Mouse (Mus musculus) neural tube, embryonic 12.5 days (tissue): ENCODE results near the gene Kcnn4. TPM values are rescaled to one million over a fixed set of nuclear protein-coding genes. Genes with fewer than 3 reads are reported as not detected.

Experiments used
- ATAC-seq: fragments of 200-750 bp; cut with Nextera tagmentation; 2 replicates; pipeline ENCODE4 v1.8.0; 2017; ENCODE audit warnings: low read depth, mild to moderate bottlenecking, moderate TSS enrichment, moderate library complexity; ENCODE audit not compliant: low FRiP score
- H3K27ac ChIP-seq: fragments of 300-500 bp; sonication (generic); 2 replicates; pipeline ENCODE4 v1.5.1; 2016
- H3K27me3 ChIP-seq: fragments of 300-500 bp; sonication (generic); replicated peaks from 2 replicates; pipeline ENCODE4 v1.6.1; 2016; ENCODE audit warnings: mild to moderate bottlenecking
- H3K36me3 ChIP-seq: fragments of 300-500 bp; sonication (generic); 2 replicates; pipeline ENCODE4 v1.6.1; 2016; ENCODE audit warnings: mild to moderate bottlenecking
- H3K4me1 ChIP-seq: fragments of 300-500 bp; sonication (generic); 2 replicates; pipeline ENCODE4 v1.6.1; 2016
- H3K4me2 ChIP-seq: fragments of 300-500 bp; sonication (generic); replicated peaks from 2 replicates; pipeline ENCODE4 v1.6.1; 2016; ENCODE audit warnings: mild to moderate bottlenecking
- H3K4me3 ChIP-seq: fragments of 300-500 bp; sonication (generic); 2 replicates; pipeline ENCODE4 v1.5.1; 2016
- H3K9ac ChIP-seq: fragments of 300-500 bp; sonication (generic); 2 replicates; pipeline ENCODE4 v1.6.1; 2016; ENCODE audit warnings: mild to moderate bottlenecking
- H3K9me3 ChIP-seq: fragments of 300-500 bp; sonication (generic); 2 replicates; pipeline ENCODE4 v1.6.1; 2016; ENCODE audit warnings: mild to moderate bottlenecking
- WGBS: fragments of 180-500 bp; shearing (Covaris S2); methylation state at CpG from one replicate; pipeline ENCODE4 v1.1.7; 2016; 5-methylcytosine and 5-hydroxymethylcytosine counted together
- polyA plus RNA-seq: library from polyadenylated mRNA; unstranded; fragments of >200 nt; fragmentation: Nextera tagmentation; extraction: Ambion mirVana; gene quantifications from 2 replicates; pipeline ENCODE4 v1.2.1, GENCODE M21; 2016

Kcnn4 gene
- polyA plus RNA-seq, 1 experiment from 2014 or later: 1.7 TPM

DNA sequence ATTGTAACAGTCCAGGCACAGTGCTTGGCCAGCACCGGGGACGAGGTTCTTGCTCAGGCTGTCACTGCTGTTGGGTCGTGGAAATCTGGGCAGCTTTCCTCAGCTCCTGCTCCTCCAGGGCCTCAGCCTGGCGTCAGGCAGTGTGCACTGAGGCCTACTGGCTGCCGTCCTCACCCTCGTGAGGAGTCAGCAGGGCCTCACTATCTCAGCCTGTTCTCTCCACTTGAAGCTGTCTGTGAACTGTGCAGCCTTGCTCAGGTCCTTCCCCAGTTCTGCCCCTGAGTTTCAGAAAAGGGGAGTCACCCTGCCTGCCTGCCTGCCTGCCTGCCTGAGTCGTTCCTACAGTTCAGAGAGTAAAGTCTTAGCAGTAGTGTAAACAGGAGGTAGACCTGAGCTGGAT is 45.2 kb downstream of the Kcnn4 start:
- Histone ChIP-seq H3K9ac (no peak overlapping the region), H3K27ac (no peak overlapping the region), H3K9me3 (no peaks in the 10 kb centered on the region), H3K36me3 (peaks cover 21% of the 10 kb centered on the region), H3K27me3 (no peaks in the 10 kb centered on the region), H3K4me1 (peaks cover 16% of the 10 kb centered on the region), H3K4me2 (no peak overlapping the region), H3K4me3 (no peak overlapping the region)
- ATAC-seq: no peak
- WGBS: 84% methylated on average over 7 of the region's 7 CpGs

DNA sequence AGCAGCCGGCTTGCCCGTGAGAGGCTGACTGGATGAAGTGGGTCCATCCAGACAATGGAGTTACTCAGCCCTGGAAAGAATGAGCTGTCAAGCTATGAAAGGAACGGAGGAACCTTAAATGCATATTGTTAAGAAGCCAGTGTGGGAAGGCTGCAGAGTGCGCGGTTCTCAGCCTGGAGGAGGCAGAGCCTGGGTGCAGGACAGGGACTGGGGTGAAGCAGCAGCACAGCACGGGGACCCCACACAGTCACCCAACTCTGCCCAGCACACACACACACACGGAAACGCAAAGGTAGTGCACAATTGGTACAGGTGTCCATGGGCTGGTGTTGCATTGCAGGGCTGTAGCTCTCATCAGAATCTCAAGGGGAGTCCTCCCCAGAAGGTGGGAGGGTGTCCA is 49.5 kb downstream of the Kcnn4 start:
- 36% methylated on average over 8 of the region's 8 CpGs for WGBS
- no peaks in the 10 kb centered on the region for H3K9me3 ChIP-seq
- no peak overlapping the region for H3K9ac ChIP-seq
- peaks cover 43% of the 10 kb centered on the region for H3K36me3 ChIP-seq
- no peak for ATAC-seq
- H3K27ac ChIP-seq: no peak overlapping the region
- no peak overlapping the region for H3K4me2 ChIP-seq
- no peak overlapping the region for H3K4me3 ChIP-seq
- no peaks in the 10 kb centered on the region for H3K27me3 ChIP-seq
- peaks cover 16% of the 10 kb centered on the region for H3K4me1 ChIP-seq

DNA sequence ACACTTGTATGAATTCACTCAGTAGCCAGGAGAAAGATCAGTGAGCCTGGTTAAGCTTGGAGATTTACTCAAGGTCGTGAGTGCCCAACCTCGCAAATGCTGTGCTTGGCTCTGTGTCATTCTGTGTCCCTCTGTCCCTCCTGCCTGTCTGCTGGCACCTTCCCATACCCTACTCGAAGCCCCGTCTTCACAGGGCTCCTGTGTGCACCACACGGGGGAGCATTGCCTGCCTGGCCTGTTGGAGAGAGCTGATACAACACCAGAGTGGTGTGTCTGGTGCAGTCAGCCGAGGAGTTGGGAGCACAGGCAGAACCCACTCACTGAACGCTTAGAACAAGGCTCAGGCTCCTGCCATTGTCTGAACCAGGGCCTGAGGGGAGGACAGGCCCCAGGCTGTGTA is 51.6 kb downstream of the Kcnn4 start:
- Histone ChIP-seq H3K4me3 (no peak overlapping the region), H3K4me1 (peaks cover 16% of the 10 kb centered on the region), H3K27me3 (no peaks in the 10 kb centered on the region), H3K9ac (no peak overlapping the region), H3K9me3 (no peaks in the 10 kb centered on the region), H3K36me3 (peaks cover 30% of the 10 kb centered on the region), H3K27ac (no peak overlapping the region), H3K4me2 (no peak overlapping the region)
- WGBS: 84% methylated on average over 7 of the region's 7 CpGs
- ATAC-seq: no peak

GRCm38 (mm10) chr7:24422251-24422650 is 52.2 kb downstream of the Kcnn4 start:
- Histone ChIP-seq H3K4me2 (no peak overlapping the region), H3K4me1 (peaks cover 16% of the 10 kb centered on the region), H3K27me3 (no peaks in the 10 kb centered on the region), H3K27ac (no peak overlapping the region), H3K4me3 (no peak overlapping the region), H3K36me3 (peaks cover 27% of the 10 kb centered on the region), H3K9me3 (no peaks in the 10 kb centered on the region), H3K9ac (no peak overlapping the region)
- 77% methylated on average over 8 of the region's 8 CpGs for WGBS
- ATAC-seq: no peak

DNA sequence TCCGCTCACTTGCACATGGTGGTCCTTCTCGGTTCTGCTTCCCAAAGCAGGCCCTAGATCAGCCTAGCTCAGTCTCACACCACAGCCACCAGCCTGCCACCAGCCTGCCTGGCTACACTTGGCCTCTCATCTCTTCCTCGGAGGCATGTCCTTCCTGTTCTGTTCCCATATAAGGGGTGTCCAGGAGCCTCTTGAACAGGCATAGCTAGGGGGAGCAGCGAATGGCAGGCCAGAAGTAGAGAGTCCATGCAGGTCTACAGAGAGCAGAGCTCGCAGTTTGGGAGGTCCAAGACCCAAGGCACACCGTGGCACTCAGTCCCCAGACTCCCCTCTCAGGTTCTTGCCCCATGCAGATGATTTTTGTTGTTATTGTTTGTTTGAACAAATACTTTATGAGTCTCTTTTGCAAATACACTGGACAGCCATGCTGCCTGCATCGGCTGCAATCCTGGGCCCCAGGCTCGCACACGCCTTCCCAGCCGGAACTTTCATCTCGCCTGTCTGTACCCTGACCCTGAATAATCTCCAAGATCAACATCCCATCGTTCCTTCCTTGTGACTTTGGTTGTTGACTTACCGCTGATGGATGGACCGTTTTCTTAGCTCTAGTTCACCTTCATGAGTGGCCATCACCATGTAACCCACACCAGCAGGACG is 53.2 kb downstream of the Kcnn4 start:
- no peak for ATAC-seq
- Histone ChIP-seq H3K9ac (no peak overlapping the region), H3K9me3 (no peaks in the 10 kb centered on the region), H3K27me3 (no peaks in the 10 kb centered on the region), H3K36me3 (peaks cover 27% of the 10 kb centered on the region), H3K4me2 (no peak overlapping the region), H3K27ac (no peak overlapping the region), H3K4me3 (no peak overlapping the region), H3K4me1 (peaks cover 12% of the 10 kb centered on the region)
- WGBS: 91% methylated on average over 15 of the region's 15 CpGs

GRCm38 (mm10) chr7:24423956-24424732 is 54.1 kb downstream of the Kcnn4 start:
- Histone ChIP-seq H3K27ac (no peak overlapping the region), H3K36me3 (peaks cover 27% of the 10 kb centered on the region), H3K9ac (no peak overlapping the region), H3K4me1 (peaks cover 9% of the 10 kb centered on the region), H3K4me2 (no peak overlapping the region), H3K4me3 (no peak overlapping the region), H3K9me3 (no peaks in the 10 kb centered on the region), H3K27me3 (no peaks in the 10 kb centered on the region)
- 83% methylated on average over 12 of the region's 12 CpGs for WGBS
- no peak for ATAC-seq

DNA sequence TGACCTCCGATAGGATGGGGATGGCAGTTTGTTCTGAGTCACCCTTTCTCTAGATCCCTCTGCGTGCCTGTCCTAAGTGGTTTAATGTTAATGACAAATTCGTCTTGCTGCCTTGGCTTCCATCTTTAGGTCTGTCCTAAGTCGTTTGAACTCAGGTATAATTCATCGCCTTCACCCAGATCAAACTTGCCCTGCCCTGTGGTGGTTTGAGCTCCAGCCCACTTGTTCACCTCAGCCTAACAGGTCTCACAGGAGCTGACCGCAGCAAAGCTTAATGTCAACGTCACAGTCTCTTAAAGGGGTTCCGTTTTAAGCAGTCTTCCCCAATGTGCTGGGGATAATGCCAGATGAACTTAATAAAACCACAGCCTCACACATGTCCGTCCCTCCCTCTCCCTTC is 55.9 kb downstream of the Kcnn4 start:
- WGBS: 89% methylated on average over 9 of the region's 9 CpGs
- H3K27me3 ChIP-seq: no peaks in the 10 kb centered on the region
- H3K36me3 ChIP-seq: peaks cover 20% of the 10 kb centered on the region
- ATAC-seq: no peak
- H3K4me3 ChIP-seq: no peak overlapping the region
- H3K9me3 ChIP-seq: no peaks in the 10 kb centered on the region
- no peak overlapping the region for H3K9ac ChIP-seq
- no peaks in the 10 kb centered on the region for H3K4me1 ChIP-seq
- H3K27ac ChIP-seq: no peak overlapping the region
- no peak overlapping the region for H3K4me2 ChIP-seq

GRCm38 (mm10) chr7:24427168-24427567 is 57.1 kb downstream of the Kcnn4 start:
- Histone ChIP-seq H3K27me3 (no peaks in the 10 kb centered on the region; the same call in 1 of the 2 replicates), H3K4me3 (no peak overlapping the region), H3K4me2 (no peak overlapping the region), H3K9ac (no peak overlapping the region), H3K27ac (no peak overlapping the region), H3K36me3 (peaks cover 11% of the 10 kb centered on the region), H3K9me3 (no peaks in the 10 kb centered on the region), H3K4me1 (no peaks in the 10 kb centered on the region)
- no peak for ATAC-seq
- 93% methylated on average over 8 of the region's 8 CpGs for WGBS

- Histone ChIP-seq H3K9me3 (peaks cover 12% of the 10 kb centered on the region; the same call in 1 of the 2 replicates), H3K4me3 (no peak overlapping the region), H3K4me1 (no peaks in the 10 kb centered on the region), H3K36me3 (peaks cover 3% of the 10 kb centered on the region; the same call in 1 of the 2 replicates), H3K9ac (no peak overlapping the region), H3K27ac (no peak overlapping the region), H3K27me3 (no peaks in the 10 kb centered on the region; the same call in 1 of the 2 replicates), H3K4me2 (no peak overlapping the region)
- 86% methylated on average over 5 of the region's 5 CpGs for WGBS
- ATAC-seq: no peak
These were observed 58.7 kb downstream of the Kcnn4 start for GRCm38 (mm10) chr7:24428725-24429124.

- Histone ChIP-seq H3K36me3 (no peaks in the 10 kb centered on the region), H3K27me3 (no peaks in the 10 kb centered on the region; the same call in 1 of the 2 replicates), H3K9me3 (peaks cover 12% of the 10 kb centered on the region; the same call in 1 of the 2 replicates), H3K27ac (no peak overlapping the region), H3K4me3 (no peak overlapping the region), H3K4me2 (no peak overlapping the region), H3K4me1 (no peaks in the 10 kb centered on the region), H3K9ac (no peak overlapping the region)
- 78% methylated on average over 16 of the region's 16 CpGs for WGBS
- no peak for ATAC-seq
These were observed 59.5 kb downstream of the Kcnn4 start for GRCm38 (mm10) chr7:24429413-24430112.

DNA sequence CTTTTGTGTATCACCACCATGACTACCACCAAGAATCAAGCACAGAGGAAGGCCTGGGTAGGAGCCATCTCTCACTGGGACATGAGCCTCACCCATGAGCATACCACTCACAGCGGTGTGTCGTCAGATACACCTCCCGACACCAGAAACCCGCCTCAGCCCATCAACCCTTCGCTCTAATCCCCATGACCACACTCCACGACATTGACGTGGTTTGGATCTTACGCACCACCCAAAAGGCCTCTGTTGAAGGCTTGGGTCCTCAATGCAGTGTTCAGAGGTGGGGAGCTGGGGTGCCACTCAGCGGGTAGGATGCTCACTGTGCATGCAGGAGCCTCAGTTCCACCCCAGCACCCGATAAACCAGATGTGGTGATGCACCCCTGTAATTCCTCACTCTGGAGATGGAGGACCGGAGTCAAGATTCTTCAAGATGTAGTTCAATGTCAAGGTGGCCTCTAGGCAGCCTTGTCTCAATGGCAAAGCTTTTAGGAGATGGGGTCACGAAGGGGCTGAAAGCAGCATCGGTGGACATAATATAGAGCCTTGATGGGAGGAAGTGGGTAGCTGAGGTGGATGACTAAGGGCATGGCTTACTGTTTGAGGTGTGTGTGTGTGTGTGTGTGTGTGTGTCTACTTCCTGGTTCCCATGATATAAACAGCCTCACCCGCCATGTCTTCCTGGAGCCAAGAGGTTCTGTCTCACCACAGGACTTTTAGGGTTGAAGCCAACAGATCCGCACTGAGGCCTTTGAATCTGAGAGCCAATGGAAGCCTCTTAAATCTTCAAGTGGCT is 60.7 kb downstream of the Kcnn4 start:
- H3K9me3 ChIP-seq: peaks cover 12% of the 10 kb centered on the region; the same call in 1 of the 2 replicates
- no peak overlapping the region for H3K9ac ChIP-seq
- 93% methylated on average over 15 of the region's 15 CpGs for whole genome bisulfite sequencing
- no peaks in the 10 kb centered on the region; the same call in 1 of the 2 replicates for H3K27me3 ChIP-seq
- no peaks in the 10 kb centered on the region for H3K36me3 ChIP-seq
- no peak overlapping the region for H3K4me3 ChIP-seq
- H3K4me2 ChIP-seq: no peak overlapping the region
- no peak overlapping the region for H3K27ac ChIP-seq
- no peaks in the 10 kb centered on the region for H3K4me1 ChIP-seq
- no peak for ATAC-seq
